Mouse (Mus musculus): ENCODE results near the gene Pde8b. TPM values are rescaled to one million over a fixed set of nuclear protein-coding genes. Genes with fewer than 3 reads are reported as not detected.

Pde8b gene
- polyA plus RNA-seq, 1 experiment: 0.06 TPM

DNA sequence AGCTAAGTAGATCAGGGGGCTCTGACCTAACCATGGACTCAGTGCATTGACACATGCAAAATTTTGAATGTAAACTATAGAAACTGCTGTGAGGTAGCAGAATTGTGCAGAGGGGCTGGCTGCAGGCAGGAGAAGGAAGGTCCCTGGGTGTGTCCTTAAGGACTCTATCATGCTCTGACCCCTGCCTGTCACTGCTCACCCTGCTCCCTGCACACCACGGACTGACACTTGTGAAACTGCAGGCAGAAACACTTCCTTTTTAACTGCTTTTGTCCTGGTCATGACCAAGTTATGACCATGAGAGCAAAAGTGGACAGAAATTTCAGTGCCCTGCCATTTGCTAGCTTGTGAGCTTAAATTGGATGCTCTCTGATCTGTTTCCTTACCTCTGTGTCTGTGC lies 206.0 kb downstream of the Pde8b start:
- Histone ChIP-seq H3K27me3 (replicated peaks) (peaks cover 43% of the 10 kb centered on the region), H3K4me1 (peaks cover 3% of the 10 kb centered on the region; the same call in 1 of the 2 replicates), H3K9me3 (peaks cover 13% of the 10 kb centered on the region), H3K36me3 (replicated peaks; ENCODE audit: low read length) (no peaks in the 10 kb centered on the region), H3K4me3 (replicated peaks) (no peak overlapping the region)
- no peak for TF ChIP-seq GATA1 (IDR thresholded peaks at IDR 0.05; ENCODE audit: borderline replicate concordance, low read length)
- TF ChIP-seq FLI1 (IDR thresholded peaks at IDR 0.05; ENCODE audit: low read length): no peak

GRCm38 (mm10) chr13:95040140-95040738 lies 209.9 kb downstream of the Pde8b start:
- TF ChIP-seq GATA1 (IDR thresholded peaks at IDR 0.05; ENCODE audit: borderline replicate concordance, low read length): no peak
- no peak for TF ChIP-seq FLI1 (IDR thresholded peaks at IDR 0.05; ENCODE audit: low read length)

DNA sequence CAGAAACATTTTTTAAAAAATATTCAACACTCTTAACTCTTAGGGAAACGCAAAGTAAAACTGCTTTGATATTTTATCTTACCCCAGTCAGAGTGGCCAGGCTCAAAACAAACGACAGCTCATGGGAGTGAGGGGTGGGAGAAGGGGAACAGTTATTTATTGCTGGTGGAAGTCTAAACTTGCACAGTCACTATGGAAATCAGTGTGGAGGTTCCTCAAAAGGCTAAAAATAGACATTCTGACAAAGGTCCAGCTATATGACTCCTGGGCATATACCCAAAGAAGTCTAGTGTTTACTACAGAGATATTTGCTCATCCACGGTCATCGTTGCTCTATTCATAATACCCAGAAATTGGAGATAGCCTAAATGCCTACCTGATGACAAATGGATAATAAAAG lies 211.9 kb downstream of the Pde8b start:
- peaks cover 20% of the 10 kb centered on the region for H3K9me3 ChIP-seq
- no peaks in the 10 kb centered on the region for H3K36me3 ChIP-seq (replicated peaks; ENCODE audit: low read length)
- peaks cover 8% of the 10 kb centered on the region; the same call in 1 of the 2 replicates for H3K4me1 ChIP-seq
- H3K4me3 ChIP-seq (replicated peaks): no peak overlapping the region
- TF ChIP-seq FLI1 (IDR thresholded peaks at IDR 0.05; ENCODE audit: low read length): no peak
- TF ChIP-seq GATA1 (IDR thresholded peaks at IDR 0.05; ENCODE audit: borderline replicate concordance, low read length): no peak
- H3K27me3 ChIP-seq (replicated peaks): peaks cover 25% of the 10 kb centered on the region

More at GRCm38 (mm10) chr13:95040140-95040738, 209.9 kb downstream of the Pde8b start:
- H3K4me1 ChIP-seq: peaks cover 3% of the 10 kb centered on the region; the same call in 1 of the 2 replicates
- no peaks in the 10 kb centered on the region for H3K36me3 ChIP-seq (replicated peaks; ENCODE audit: low read length)
- peaks cover 33% of the 10 kb centered on the region for H3K27me3 ChIP-seq (replicated peaks)
- peaks cover 16% of the 10 kb centered on the region for H3K9me3 ChIP-seq
- no peak overlapping the region for H3K4me3 ChIP-seq (replicated peaks)

DNA sequence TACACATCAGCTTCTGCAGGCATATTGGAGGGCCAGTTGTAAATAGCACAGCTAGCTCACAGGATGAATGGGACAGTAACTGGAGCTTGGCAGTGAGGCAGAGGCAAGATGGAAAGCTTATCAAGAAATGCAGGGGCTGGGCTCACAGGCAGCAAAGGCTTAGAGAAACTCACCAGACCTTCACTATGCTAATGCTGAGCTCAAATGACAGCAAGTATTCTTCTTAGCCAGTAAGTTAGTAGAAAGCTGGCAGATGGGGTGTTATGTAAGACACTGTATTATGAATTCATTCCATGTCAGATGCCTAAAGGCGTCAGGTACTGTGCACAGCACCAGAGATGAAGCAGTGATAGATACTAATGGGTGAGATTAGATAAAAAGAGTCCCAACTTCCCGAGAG lies 215.4 kb downstream of the Pde8b start:
- Histone ChIP-seq H3K27me3 (replicated peaks) (peaks cover 24% of the 10 kb centered on the region), H3K4me1 (peaks cover 8% of the 10 kb centered on the region; the same call in 1 of the 2 replicates), H3K36me3 (replicated peaks; ENCODE audit: low read length) (no peaks in the 10 kb centered on the region), H3K9me3 (peaks cover 27% of the 10 kb centered on the region), H3K4me3 (replicated peaks) (no peak overlapping the region)
- TF ChIP-seq GATA1 (IDR thresholded peaks at IDR 0.05; ENCODE audit: borderline replicate concordance, low read length) (no peak), FLI1 (IDR thresholded peaks at IDR 0.05; ENCODE audit: low read length) (no peak)

GRCm38 (mm10) chr13:95034094-95034493 lies 216.0 kb downstream of the Pde8b start:
- H3K27me3 ChIP-seq (replicated peaks): peaks cover 24% of the 10 kb centered on the region
- H3K9me3 ChIP-seq: peaks cover 31% of the 10 kb centered on the region
- peaks cover 8% of the 10 kb centered on the region; the same call in 1 of the 2 replicates for H3K4me1 ChIP-seq
- H3K4me3 ChIP-seq (replicated peaks): peak overlapping the region; percentile 13
- TF ChIP-seq FLI1 (IDR thresholded peaks at IDR 0.05; ENCODE audit: low read length): no peak
- no peak for TF ChIP-seq GATA1 (IDR thresholded peaks at IDR 0.05; ENCODE audit: borderline replicate concordance, low read length)
- H3K36me3 ChIP-seq (replicated peaks; ENCODE audit: low read length): no peaks in the 10 kb centered on the region

- peak overlapping the region; percentile 24 for H3K4me3 ChIP-seq (replicated peaks)
- H3K27me3 ChIP-seq (replicated peaks): peaks cover 30% of the 10 kb centered on the region
- peaks cover 8% of the 10 kb centered on the region; the same call in 1 of the 2 replicates for H3K4me1 ChIP-seq
- peaks cover 11% of the 10 kb centered on the region for H3K36me3 ChIP-seq (replicated peaks; ENCODE audit: low read length)
- TF ChIP-seq GATA1 (IDR thresholded peaks at IDR 0.05; ENCODE audit: borderline replicate concordance, low read length) (no peak), FLI1 (IDR thresholded peaks at IDR 0.05; ENCODE audit: low read length) (no peak)
- H3K9me3 ChIP-seq: peaks cover 42% of the 10 kb centered on the region
Observed at GRCm38 (mm10) chr13:95032973-95033372, 217.2 kb downstream of the Pde8b start.

DNA sequence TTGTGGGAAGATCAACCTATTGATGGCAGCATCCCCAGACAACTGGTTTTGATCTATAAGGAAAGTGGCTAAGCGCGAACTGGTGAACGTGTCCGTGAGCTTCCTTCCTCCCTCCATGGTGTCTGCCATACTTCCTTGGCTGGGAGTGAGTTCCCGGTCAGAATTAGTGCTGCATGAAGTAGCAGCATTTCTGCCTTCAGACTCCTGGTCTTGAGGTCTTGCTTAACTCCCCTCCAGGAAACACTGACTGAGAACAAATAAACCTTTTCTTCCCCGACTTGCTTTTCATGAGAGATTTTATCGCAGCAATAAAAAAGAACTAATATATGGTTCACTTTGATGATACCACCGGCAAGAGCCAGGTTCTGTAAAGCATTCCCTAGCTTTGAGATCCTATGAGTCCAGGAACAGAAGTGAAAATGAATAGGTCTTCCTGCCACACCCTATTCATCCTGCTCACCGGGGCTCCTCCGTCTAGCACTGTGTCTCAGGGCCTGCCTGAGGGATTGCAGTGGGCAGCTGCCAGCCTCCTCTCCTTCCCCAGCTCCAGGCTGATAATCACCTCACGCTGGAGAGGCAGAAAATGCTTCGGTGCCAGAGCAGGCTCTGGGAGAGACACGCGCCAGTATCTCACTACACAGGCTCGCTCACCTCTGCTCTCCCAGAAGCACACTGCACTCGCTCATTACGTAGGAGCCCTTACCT lies 217.9 kb downstream of the Pde8b start:
- H3K9me3 ChIP-seq: peaks cover 49% of the 10 kb centered on the region
- H3K4me3 ChIP-seq (replicated peaks): no peak overlapping the region
- peaks cover 8% of the 10 kb centered on the region; the same call in 1 of the 2 replicates for H3K4me1 ChIP-seq
- TF ChIP-seq FLI1 (IDR thresholded peaks at IDR 0.05; ENCODE audit: low read length) (no peak), GATA1 (IDR thresholded peaks at IDR 0.05; ENCODE audit: borderline replicate concordance, low read length) (no peak)
- peaks cover 18% of the 10 kb centered on the region for H3K36me3 ChIP-seq (replicated peaks; ENCODE audit: low read length)
- peaks cover 30% of the 10 kb centered on the region for H3K27me3 ChIP-seq (replicated peaks)

GRCm38 (mm10) chr13:95030828-95031227 lies 219.3 kb downstream of the Pde8b start:
- Histone ChIP-seq H3K4me3 (replicated peaks) (no peak overlapping the region), H3K36me3 (replicated peaks; ENCODE audit: low read length) (peaks cover 22% of the 10 kb centered on the region), H3K27me3 (replicated peaks) (peaks cover 25% of the 10 kb centered on the region), H3K4me1 (peaks cover 8% of the 10 kb centered on the region; the same call in 1 of the 2 replicates), H3K9me3 (peaks cover 47% of the 10 kb centered on the region)
- TF ChIP-seq GATA1 (IDR thresholded peaks at IDR 0.05; ENCODE audit: borderline replicate concordance, low read length) (no peak), FLI1 (IDR thresholded peaks at IDR 0.05; ENCODE audit: low read length) (no peak)

GRCm38 (mm10) chr13:95020216-95020615 lies 229.9 kb downstream of the Pde8b start:
- no peak overlapping the region for H3K4me3 ChIP-seq (replicated peaks)
- no peak for TF ChIP-seq GATA1 (IDR thresholded peaks at IDR 0.05; ENCODE audit: borderline replicate concordance, low read length)
- no peak for TF ChIP-seq FLI1 (IDR thresholded peaks at IDR 0.05; ENCODE audit: low read length)
- H3K4me1 ChIP-seq: no peaks in the 10 kb centered on the region
- H3K9me3 ChIP-seq: no peaks in the 10 kb centered on the region
- H3K27me3 ChIP-seq (replicated peaks): no peaks in the 10 kb centered on the region
- H3K36me3 ChIP-seq (replicated peaks; ENCODE audit: low read length): peaks cover 27% of the 10 kb centered on the region

- no peaks in the 10 kb centered on the region for H3K9me3 ChIP-seq
- no peaks in the 10 kb centered on the region for H3K4me1 ChIP-seq
- no peak overlapping the region for H3K4me3 ChIP-seq (replicated peaks)
- peaks cover 27% of the 10 kb centered on the region for H3K36me3 ChIP-seq (replicated peaks; ENCODE audit: low read length)
- TF ChIP-seq GATA1 (IDR thresholded peaks at IDR 0.05; ENCODE audit: borderline replicate concordance, low read length): no peak
- no peak for TF ChIP-seq FLI1 (IDR thresholded peaks at IDR 0.05; ENCODE audit: low read length)
- H3K27me3 ChIP-seq (replicated peaks): no peaks in the 10 kb centered on the region
Observed at GRCm38 (mm10) chr13:95019345-95019744, 230.8 kb downstream of the Pde8b start.

All from megakaryocyte, embryonic 14.5 days (primary cell).